Comparison of ENCODE assay signal across 10 mouse cellular contexts in genomic region chr11:101059473-101059872, GRCm38 (mm10). TPM values are rescaled to one million over a fixed set of nuclear protein-coding genes. Genes with fewer than 3 reads are reported as not detected.
DNase-seq lines count a peak whose midpoint lies in the region; ATAC-seq and TF ChIP-seq lines count a peak whose summit lies in the region.
"Had no signal": no experiment of that assay in that cellular context is flagged by ENCODE, and none has a peak within 500 bp of the region (broad histone marks: within the 10 kb centered on the region; RNA-seq: fewer than 3 reads in every experiment).

No protein-coding gene starts in this region.

- peak overlapping the region; percentile 83; the same call in 1 of the 2 replicates for H3K27ac ChIP-seq in kidney, adult 2 months (ENCODE audit: insufficient read depth, low read depth, low read length)
- peak overlapping the region; percentile 81 for H3K27ac ChIP-seq in neural tube, embryonic 13.5 days (replicated peaks)
- peak overlapping the region; percentile 70; the same call in 1 of the 2 replicates for H3K27ac ChIP-seq in hindbrain, postnatal 0 days

- peaks cover 6% of the 10 kb centered on the region; the same call in 1 of the 2 replicates for H3K4me1 ChIP-seq in kidney, adult 2 months (ENCODE audit: control insufficient read depth, insufficient read depth, low read length)
- H3K4me1 ChIP-seq in neural tube, embryonic 13.5 days (replicated peaks): peaks cover 20% of the 10 kb centered on the region
- H3K4me1 ChIP-seq in hindbrain, postnatal 0 days (ENCODE audit: insufficient read depth, low read length): no peaks in the 10 kb centered on the region

- no peaks in the 10 kb centered on the region for H3K9me3 ChIP-seq in neural tube, embryonic 13.5 days
- H3K9me3 ChIP-seq in hindbrain, postnatal 0 days (ENCODE audit: low read length): no peaks in the 10 kb centered on the region
- H3K9me3 ChIP-seq: forebrain, embryonic 10.5 days; megakaryocyte, embryonic 14.5 days had no signal

- WGBS in kidney, adult 2 months: 83% methylated on average over 10 of the region's 10 CpGs
- 70% methylated on average over 10 of the region's 10 CpGs for WGBS in neural tube, embryonic 13.5 days
- WGBS in hindbrain, postnatal 0 days: 70% methylated on average over 10 of the region's 10 CpGs

- no peak for ATAC-seq in neural tube, embryonic 13.5 days (ENCODE audit: low read depth)
- no peak for ATAC-seq in hindbrain, postnatal 0 days

- H3K9ac ChIP-seq in neural tube, embryonic 13.5 days: no peak overlapping the region
- H3K9ac ChIP-seq in hindbrain, postnatal 0 days (replicated peaks; ENCODE audit: low read length): no peak overlapping the region

- H3K4me3 ChIP-seq in kidney, adult 2 months (ENCODE audit: insufficient read depth, low read depth, low read length): no peak overlapping the region
- H3K4me3 ChIP-seq in neural tube, embryonic 13.5 days: no peak overlapping the region
- no peak overlapping the region for H3K4me3 ChIP-seq in hindbrain, postnatal 0 days (ENCODE audit: low read length)
- H3K4me3 ChIP-seq: forebrain, embryonic 10.5 days had no signal

- TF ChIP-seq CTCF in kidney, adult 2 months (conservative IDR thresholded peaks at IDR 0.05; ENCODE audit: insufficient read depth, insufficient read length, low read depth, low read length): no peak
- TF ChIP-seq CTCF in hindbrain, postnatal 0 days (IDR thresholded peaks at IDR 0.05; ENCODE audit: low read depth): no peak

- TF ChIP-seq POLR2A in kidney, adult 2 months (IDR thresholded peaks at IDR 0.05; ENCODE audit: low read depth, low read length): no peak

- no peak overlapping the region for H3K4me2 ChIP-seq in neural tube, embryonic 13.5 days
- H3K4me2 ChIP-seq in hindbrain, postnatal 0 days (ENCODE audit: low read depth, low read length): no peak overlapping the region

- H3K27me3 ChIP-seq in kidney, adult 2 months (replicated peaks; ENCODE audit: control insufficient read depth, insufficient read depth, low read length): no peaks in the 10 kb centered on the region
- H3K27me3 ChIP-seq in neural tube, embryonic 13.5 days: no peaks in the 10 kb centered on the region
- no peaks in the 10 kb centered on the region for H3K27me3 ChIP-seq in hindbrain, postnatal 0 days (ENCODE audit: insufficient read depth, low read length)
- H3K27me3 ChIP-seq: megakaryocyte, embryonic 14.5 days had no signal

- DNase-seq in kidney, adult 2 months: no peak
- no peak for DNase-seq in kidney, postnatal 4 days
- DNase-seq in neural tube, embryonic 10.5 days (ENCODE audit: extremely low spot score, low spot score): no peak
- DNase-seq in hindbrain, postnatal 0 days (ENCODE audit: low spot score): no peak
- no peak for DNase-seq in layer of hippocampus, adult 8-10 months (ENCODE audit: low spot score in 2 of 2)
- DNase-seq in B cell, adult 2 months: no peak
- DNase-seq: thymus, postnatal 14 days had no signal

- H3K36me3 ChIP-seq in kidney, adult 2 months (ENCODE audit: control insufficient read depth, insufficient read depth, low read length): no peaks in the 10 kb centered on the region
- peaks cover 96% of the 10 kb centered on the region for H3K36me3 ChIP-seq in neural tube, embryonic 13.5 days
- peaks cover 43% of the 10 kb centered on the region for H3K36me3 ChIP-seq in hindbrain, postnatal 0 days (ENCODE audit: insufficient read depth, low read length)

RNA-seq across cellular contexts. Expression of gene Naglu, which starts 10.3 kb away (rescaled TPM):
- polyA plus RNA-seq in kidney, adult 2 months (2012; rRNA removed): 50.6 and 60.6 TPM in 2 replicates
- polyA plus RNA-seq in neural tube, embryonic 13.5 days (2015; fragmentation: Nextera tagmentation; extraction: Ambion mirVana): 9.0 and 9.4 TPM in 2 replicates
- total RNA-seq in hindbrain, postnatal 0 days (2014; rRNA removed): 23.1 and 23.8 TPM in 2 replicates
- polyA plus RNA-seq in hindbrain, postnatal 0 days (2015; fragmentation: Nextera tagmentation; extraction: Ambion mirVana): 15.3 and 17.0 TPM in 2 replicates
- total RNA-seq in layer of hippocampus, adult 8-10 months (2022): 10 to 100 TPM in 2 of 4 experiments, 1 to 10 TPM in 2; 7.3 to 22.9 (median 15.2) TPM

RNA-seq across cellular contexts. Expression of gene Hsd17b1, which starts 18.7 kb away (rescaled TPM):
- polyA plus RNA-seq in kidney, adult 2 months (2012; rRNA removed): 0.44 and 0.83 TPM in 2 replicates
- polyA plus RNA-seq in neural tube, embryonic 13.5 days (2015; fragmentation: Nextera tagmentation; extraction: Ambion mirVana): 0.37 and 0.47 TPM in 2 replicates
- total RNA-seq in hindbrain, postnatal 0 days (2014; rRNA removed): 0.16 and 0.22 TPM in 2 replicates
- not detected in 2 replicates for polyA plus RNA-seq in hindbrain, postnatal 0 days (2015; fragmentation: Nextera tagmentation; extraction: Ambion mirVana)
- total RNA-seq in layer of hippocampus, adult 8-10 months (2022): 1 to 10 TPM in 3 of 4 experiments, under 1 TPM in 1; 0.83 to 1.4 (median 1.2) TPM

RNA-seq across cellular contexts. Expression of gene Coasy, which starts 22.9 kb away (rescaled TPM):
- 154 and 200 TPM in 2 replicates for polyA plus RNA-seq in kidney, adult 2 months (2012; rRNA removed)
- polyA plus RNA-seq in neural tube, embryonic 13.5 days (2015; fragmentation: Nextera tagmentation; extraction: Ambion mirVana): 39.9 and 45.5 TPM in 2 replicates
- 45.7 and 53.2 TPM in 2 replicates for total RNA-seq in hindbrain, postnatal 0 days (2014; rRNA removed)
- polyA plus RNA-seq in hindbrain, postnatal 0 days (2015; fragmentation: Nextera tagmentation; extraction: Ambion mirVana): 34.5 and 35.1 TPM in 2 replicates
- total RNA-seq in layer of hippocampus, adult 8-10 months (2022): 10 to 100 TPM; 24.5 to 29.1 (median 27.6) TPM

RNA-seq across cellular contexts. Expression of gene Mlx, which starts 27.6 kb away (rescaled TPM):
- polyA plus RNA-seq in kidney, adult 2 months (2012; rRNA removed): 56.9 and 67.9 TPM in 2 replicates
- 87.3 and 96.9 TPM in 2 replicates for polyA plus RNA-seq in neural tube, embryonic 13.5 days (2015; fragmentation: Nextera tagmentation; extraction: Ambion mirVana)
- total RNA-seq in hindbrain, postnatal 0 days (2014; rRNA removed): 42.2 and 75.2 TPM in 2 replicates
- polyA plus RNA-seq in hindbrain, postnatal 0 days (2015; fragmentation: Nextera tagmentation; extraction: Ambion mirVana): 58.3 and 61.0 TPM in 2 replicates
- total RNA-seq in layer of hippocampus, adult 8-10 months (2022): 10 to 100 TPM; 36.2 to 41.6 (median 39.6) TPM

RNA-seq across cellular contexts. Expression of gene Psmc3ip, which starts 35.8 kb away (rescaled TPM):
- 1.2 and 1.9 TPM in 2 replicates for polyA plus RNA-seq in kidney, adult 2 months (2012; rRNA removed)
- 20.5 and 23.7 TPM in 2 replicates for polyA plus RNA-seq in neural tube, embryonic 13.5 days (2015; fragmentation: Nextera tagmentation; extraction: Ambion mirVana)
- total RNA-seq in hindbrain, postnatal 0 days (2014; rRNA removed): 2.9 and 5.5 TPM in 2 replicates
- 16.3 and 17.5 TPM in 2 replicates for polyA plus RNA-seq in hindbrain, postnatal 0 days (2015; fragmentation: Nextera tagmentation; extraction: Ambion mirVana)
- total RNA-seq in layer of hippocampus, adult 8-10 months (2022): 1 to 10 TPM; 2.5 to 5.4 (median 3.9) TPM
